Mouse (Mus musculus): Measurements from ENCODE around the gene Cd59a.

The Cd59a gene

DNA sequence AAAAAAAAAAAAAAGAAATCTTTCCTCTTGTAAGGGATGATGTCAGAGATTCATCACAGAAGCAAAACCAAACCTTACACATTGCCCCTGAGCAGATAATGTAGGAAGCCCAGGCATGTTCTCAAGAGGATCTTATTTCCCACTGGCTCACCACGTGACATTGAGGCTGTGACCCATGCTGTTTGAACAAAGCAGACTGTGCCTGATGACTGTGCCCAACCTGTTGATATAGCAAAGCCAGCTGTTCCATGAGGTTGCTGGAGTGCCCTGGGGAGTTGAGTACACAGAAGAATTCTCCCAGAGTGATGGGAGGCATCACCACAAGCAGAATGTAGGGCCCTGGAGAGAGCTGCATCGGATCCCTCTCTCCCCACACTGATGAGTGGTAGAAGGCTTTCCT is 40.3 kb downstream of the Cd59a start:
- no peak for DNase-seq (ENCODE audit: low read depth, low spot score)

DNA sequence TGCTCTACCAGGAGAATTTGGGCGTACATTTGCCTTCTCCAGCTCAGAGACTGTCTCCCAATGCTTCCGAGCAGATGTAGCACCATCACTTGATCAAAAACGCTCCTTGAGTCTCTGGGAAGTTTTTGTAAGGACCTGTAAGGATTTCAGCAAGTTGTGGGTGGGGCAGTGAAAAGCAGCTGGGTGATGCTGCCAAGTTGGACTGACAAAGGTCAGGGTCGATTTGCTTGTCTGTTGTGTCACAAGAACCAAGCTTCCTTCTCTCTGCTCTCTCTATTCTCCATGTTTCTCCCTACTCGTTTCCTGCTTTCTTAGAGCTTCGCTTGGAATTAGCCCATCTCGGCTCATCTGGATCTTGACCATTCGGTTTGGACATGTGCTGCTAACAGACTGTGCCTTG is 46.5 kb downstream of the Cd59a start:
- no peak for DNase-seq (ENCODE audit: low read depth, low spot score)

DNA sequence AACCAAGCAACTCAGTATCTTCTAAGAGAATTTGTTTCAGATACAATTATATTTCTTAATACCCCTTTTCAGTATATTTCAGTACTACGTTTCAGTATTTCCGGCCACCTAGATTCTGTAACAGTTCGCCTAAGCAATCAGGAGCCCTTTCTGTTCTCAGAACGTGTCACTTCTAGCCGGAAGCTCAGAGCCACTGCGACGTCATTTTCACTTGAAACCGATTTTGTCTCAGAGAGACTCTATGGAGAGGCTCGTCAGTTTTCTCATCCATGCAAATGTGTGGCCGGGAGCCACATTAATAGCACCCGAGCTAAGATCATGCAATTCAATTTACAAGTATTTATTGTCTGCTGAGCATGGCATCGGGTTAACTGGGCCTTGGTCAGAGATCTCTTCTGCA is 48.4 kb downstream of the Cd59a start:
- DNase-seq (ENCODE audit: low read depth, low spot score): no peak

DNA sequence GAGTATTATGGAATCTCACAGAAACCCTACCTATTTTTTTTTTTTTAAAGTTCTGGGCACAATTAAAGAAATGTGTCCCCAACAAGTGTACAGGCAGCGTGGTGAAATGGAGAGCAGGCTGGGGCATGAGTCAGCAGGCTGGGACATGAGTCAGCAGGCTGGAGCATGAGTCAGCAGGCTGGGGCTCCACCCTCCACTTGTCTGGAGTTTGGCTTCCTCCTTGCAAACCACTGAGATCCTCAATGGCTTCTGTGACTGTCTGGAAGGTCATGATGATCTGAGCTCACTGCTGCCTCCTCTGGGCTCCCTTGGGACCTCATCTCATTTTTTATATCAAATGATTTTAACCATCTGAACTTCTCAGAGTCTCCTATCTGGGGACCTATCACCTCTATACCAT is 50.4 kb downstream of the Cd59a start:
- no peak for DNase-seq (ENCODE audit: low read depth, low spot score)

DNA sequence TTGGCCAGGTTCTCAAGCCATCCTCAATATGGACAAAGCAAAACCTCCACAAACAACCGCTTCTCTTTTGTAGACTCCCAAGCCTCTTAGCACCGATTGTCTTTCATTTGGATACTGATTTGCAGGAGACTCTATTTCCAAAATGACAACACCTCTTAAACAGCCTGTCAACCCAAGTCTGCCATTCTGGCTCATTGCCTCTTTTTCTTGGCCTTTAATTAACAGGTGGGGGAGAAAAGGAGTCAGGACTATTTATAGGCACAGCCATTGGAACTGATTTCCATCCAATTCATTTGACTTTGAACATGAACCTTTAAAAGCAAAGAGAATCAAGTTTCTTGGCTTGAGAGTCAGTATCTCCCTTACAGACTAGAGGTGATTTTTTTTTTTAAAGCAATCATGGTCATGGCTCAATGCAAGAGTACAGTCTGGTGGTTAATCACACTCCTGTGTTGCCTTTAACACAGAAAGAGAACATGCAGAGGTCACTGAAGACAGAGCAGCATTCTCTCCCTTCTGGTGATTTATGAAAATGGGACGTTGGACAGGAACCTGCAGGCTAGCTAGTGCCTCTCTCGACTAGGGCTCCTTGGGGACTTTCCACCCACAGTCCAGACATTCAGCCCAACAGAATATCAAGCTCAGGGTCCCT is 52.4 kb downstream of the Cd59a start:
- DNase-seq (ENCODE audit: low read depth, low spot score): no peak

DNA sequence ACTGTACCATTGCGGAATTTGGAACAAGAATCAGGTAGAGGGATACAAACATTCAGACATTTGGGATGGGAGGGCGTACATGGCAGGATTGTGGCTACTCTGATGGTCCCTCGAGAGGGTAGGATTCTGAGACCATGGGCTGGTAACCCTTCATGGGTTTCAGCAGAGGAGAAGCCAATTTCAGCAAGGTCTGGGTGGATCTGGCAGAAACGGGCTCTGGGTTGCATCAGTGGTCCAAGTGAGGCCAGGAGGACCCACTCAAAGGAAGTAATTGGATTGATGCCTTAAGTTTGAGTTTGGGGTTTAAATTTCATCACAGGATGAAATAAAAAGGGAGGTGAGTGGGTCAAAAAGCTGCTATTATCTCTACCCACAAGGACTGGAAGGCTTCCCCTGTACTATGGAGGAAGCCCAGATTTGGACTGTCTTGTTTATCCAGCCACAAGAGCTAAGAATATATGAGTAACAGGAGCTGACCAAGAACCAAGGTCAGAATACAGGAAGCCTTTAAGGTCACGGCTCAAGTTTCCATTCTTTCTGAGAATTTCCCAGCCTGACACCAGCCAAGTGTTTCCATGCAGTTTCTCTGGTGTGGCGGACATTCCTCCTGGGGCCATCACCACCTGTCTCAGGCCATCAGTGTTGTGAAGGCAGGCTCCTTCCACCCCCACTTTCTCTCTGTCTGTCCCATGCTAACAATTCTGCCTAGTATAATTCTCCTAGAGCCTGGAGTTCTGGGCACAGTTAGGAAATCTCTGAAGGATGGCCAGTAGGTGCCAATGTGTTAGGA is 55.2 kb downstream of the Cd59a start:
- no peak for DNase-seq (ENCODE audit: low read depth, low spot score)

DNA sequence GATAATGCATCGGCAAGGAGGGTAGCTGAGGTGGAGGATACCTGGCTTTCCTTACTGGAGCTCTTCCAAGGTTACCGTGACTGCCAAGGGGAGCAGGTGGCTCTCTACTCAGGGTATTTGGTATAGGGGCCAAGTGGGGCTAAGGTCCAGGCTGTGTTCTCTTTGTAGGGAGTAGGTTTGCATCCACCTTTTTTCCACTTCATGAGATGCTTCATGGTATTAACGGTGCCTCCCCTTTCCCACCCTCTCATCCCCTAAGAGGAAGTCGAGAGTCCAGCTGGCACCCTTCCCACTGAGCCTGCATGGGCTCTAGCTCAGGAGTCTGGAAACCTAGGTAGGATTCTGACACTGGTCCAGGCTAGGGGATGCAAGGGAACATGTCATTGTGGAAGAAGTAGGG is 57.7 kb downstream of the Cd59a start:
- DNase-seq (ENCODE audit: low read depth, low spot score): no peak

DNA sequence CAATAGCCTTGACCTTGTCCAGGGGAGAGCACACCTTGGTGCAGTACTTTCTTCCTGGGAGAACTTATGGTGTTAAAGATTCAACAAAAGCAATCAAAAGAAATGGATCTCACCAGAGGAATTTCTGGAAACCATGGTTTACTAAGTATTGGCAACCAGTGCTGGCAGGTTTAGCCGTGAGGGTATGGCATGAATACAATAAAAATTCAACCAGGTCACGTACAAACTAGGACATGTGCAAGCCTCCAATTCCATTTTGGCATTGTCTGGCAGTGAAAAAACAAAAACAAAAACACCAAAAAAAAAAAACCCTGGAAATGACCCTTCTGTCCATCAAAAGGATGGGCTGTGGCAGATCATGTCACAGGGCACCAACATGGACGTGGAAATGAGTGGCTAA is 58.3 kb downstream of the Cd59a start:
- no peak for DNase-seq (ENCODE audit: low read depth, low spot score)

DNA sequence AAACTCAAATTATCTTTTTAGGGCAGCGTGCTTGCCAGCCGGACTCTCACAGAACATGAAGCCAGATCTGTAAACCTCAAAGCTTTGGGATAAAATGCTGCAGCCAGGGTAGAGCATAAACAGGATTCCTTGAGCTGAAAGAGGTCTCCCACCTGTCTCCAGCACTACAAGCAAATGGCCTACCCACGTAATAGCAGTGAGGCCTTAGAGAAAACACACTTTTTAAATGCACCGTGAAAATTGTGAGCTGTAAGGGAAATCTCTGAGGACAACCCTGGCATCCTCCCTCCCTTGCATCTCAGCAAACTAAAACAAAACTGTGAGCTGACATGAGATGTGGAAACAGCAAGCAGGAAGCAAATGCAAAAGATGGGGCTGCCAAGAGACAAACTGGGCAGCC is 62.2 kb downstream of the Cd59a start:
- DNase-seq (ENCODE audit: low read depth, low spot score): no peak

DNA sequence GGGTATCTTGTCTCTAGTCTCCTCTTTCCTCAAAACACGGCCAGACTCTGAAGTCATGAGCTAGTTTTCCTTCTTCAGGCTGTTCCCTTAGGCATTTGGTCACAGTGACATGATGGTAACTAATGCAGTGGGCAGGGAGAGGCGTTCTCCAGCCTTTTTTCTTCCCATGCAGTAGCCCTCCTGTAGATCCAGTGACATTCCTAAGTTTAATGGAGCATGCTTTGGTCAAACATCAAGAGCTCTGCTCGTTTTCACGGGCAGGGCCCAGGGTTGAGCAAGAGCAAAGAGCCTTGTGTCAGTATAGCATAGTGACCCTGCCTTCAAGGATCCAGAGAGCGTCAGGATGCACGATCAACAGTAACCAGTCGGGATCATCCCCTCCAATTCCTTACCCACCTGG is 67.8 kb downstream of the Cd59a start:
- DNase-seq (ENCODE audit: low read depth, low spot score): no peak

DNA sequence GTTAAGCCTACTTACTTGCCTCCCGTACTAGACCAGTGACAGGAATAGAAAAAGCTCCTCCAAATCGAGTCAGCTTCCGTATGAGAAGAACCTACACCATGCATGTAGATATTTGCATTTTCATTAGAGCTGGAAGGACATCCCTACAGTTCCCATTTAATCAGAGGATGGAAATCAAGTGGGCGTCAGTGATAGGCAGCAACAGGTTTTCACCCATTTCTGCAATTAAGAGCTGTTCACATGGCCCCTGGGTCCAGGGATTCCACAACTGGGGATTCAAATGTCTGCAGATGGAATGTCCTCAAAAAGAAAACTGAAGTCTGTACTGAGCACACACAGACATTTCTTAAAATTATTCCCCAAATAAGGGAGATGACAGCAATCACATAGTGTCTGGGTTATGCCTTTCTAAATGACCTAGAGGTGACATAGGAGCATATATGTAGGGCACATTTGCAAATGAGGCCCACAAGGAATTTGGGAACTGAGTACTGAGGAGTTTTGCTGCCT is 68.4 kb downstream of the Cd59a start:
- DNase-seq (ENCODE audit: low read depth, low spot score): no peak

All from brain, embryonic 18.5 days (tissue).